Mouse (Mus musculus) central nervous system, embryonic 18 days (tissue): ENCODE results near the gene Cpne6. TPM values are rescaled to one million over a fixed set of nuclear protein-coding genes. Genes with fewer than 3 reads are reported as not detected.

ENCODE experiments used
- polyA plus RNA-seq: library from polyadenylated mRNA; depleted of rRNA; stranded (reverse); fragments of >200 nt; gene quantifications from 2 replicates; pipeline ENCODE4 v1.2.3, GENCODE M21; 2012; rRNA removed

Gene Cpne6
- polyA plus RNA-seq: 44.9 and 48.5 TPM in 2 replicates

DNA sequence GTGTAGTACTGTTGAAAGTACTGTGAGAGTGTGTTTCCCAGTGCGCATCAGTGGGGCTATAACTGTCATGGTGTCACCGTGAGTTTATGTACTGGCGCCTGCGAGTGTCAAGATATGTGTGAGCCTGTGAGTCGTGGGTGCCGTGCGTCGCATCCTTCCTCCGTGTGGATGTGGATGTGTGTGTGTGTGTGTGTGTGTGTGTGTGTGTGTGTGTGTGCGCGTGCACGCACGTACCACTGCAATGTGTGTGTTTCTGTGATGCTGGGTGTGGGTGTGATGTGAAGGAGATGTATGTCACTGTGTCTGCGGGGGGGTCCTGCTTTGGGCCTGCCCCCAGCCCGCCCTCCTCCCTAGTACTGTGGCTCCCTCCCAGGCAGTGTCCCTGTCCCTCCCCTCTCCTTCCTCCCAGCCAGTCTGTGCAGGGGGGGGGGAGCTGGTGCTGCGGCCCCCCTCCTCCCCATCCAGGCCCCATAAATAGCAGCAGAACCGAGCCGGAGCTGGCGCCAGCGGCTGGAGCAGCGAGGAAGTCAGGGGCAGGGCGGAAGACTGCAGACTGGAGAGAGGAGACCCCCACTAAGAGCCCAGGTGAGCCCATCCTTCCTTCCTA lies at the start of gene Cpne6:
TSS of gene Cpne6 (plus strand) at position 321 of the 607 bp plus-strand sequence.

GRCm38 (mm10) chr14:55478651-55479599 lies 31.3 kb upstream of the Cpne6 start, which contains the start of gene Dhrs4:
Gene Dhrs4, plus strand, starts transcription at chr14:55478758.

DNA sequence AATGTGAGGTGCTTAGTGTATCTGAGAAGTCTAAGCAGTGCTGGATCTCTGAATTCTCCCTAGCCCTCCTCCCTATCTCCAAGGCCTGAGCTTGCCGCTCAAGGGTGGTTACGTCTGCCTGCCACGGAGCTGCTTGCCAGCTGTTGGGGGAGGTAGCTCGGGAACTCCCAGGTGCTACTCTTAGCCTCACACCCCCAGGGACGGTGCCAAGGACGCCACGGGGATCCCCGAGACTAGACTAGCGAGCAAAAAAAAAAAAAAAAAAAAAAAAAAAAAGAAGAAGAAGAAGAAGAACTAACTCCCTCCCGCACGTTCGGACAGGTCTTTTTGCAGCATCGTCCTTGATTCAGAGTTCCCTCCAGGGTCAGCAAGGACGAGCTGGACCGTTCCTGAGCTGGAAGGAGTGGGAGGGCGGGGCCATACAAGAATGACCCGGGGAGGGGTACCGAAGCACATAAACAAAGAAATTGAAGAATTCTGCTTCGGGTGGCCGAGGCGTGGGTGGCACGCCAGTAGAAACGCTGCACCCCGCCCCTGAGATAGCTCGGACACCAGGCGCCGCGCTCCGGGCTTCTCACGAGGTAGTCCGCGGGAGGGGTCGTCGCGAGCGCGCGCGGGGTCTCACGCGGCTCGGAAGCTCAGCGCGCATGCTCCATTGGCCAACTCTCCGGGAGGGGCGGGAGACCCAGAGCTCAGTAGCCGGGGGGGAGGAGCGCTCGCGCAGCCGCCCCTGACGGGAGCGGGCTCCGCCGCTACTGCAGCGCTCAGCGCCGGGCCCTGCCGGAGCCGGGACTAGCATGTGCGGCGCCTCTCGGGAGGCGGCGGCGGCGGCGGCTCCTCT lies 19.7 kb upstream of the Cpne6 start, which contains the start of gene Carmil3:
TSS of gene Carmil3 (plus strand) at position 291 of the 841 bp plus-strand sequence.

DNA sequence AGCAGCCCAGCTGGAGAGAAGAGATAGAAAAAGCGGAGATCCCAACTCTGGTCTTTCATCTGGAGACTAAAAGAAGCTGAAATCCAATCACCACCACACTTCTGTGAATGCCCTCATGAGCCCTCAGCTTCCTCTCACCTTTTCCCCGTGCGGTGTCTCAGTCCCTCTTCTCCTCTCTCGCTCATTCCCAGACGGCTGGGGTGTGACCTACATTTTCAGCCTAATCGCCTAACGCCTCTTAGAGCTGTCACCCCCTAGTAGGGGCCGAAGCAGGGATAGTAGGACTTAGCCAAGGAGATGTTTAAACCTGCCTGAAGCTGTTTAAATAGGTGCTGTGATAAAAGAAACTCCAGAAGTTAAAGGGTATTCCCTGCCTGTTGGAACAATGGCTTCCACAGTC lies 14.5 kb downstream of the Cpne6 start, which contains the start of gene Nrl:
TSS of gene Nrl (minus strand) at position 197 of the 400 bp plus-strand sequence.

DNA sequence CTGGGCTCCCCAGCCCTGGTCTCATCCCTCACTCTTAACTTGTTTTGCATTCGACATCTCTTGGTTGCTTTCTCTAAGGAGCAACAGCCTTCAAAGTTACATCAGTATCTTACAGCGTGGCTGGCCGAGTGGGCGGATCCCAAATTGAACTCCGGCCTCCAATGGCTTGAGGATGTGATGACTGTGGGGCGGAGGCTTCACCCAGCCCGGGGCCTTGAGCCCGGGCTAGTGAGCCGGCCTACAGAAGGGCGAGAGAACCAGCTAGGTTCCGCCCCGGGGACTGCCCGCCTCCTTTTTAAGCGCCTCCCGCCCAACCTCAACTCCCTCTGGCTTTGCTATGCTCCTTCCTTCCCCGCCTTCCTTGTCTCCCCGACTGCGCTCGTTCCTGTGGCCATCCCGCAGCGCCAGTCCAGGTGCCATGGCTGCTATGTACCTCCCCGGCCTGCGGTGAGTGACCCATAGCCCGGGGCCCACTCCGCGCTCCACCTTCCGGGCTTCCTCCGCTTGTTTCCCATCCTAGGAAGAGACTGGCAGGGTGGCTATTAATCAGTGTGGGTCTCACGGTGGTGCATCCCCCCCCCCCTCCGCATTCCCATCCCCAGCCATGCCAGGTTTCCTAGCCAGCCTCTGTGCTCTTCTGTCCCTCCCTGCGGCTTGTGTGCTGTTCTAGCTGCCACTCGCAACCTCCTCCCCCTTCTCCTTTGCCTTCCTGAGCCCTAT lies 30.0 kb downstream of the Cpne6 start, which contains the start of gene Pck2:
TSS of gene Pck2 (plus strand) at position 200 of the 720 bp plus-strand sequence.

GRCm38 (mm10) chr14:55559799-55560201 lies 49.6 kb downstream of the Cpne6 start, which contains the start of gene Dcaf11:
Gene Dcaf11, plus strand, starts transcription at chr14:55560006.

GRCm38 (mm10) chr14:55560202-55561073 lies 50.2 kb downstream of the Cpne6 start, which contains the start of gene A730061H03Rik:
Gene A730061H03Rik, minus strand, starts transcription at chr14:55560406.

Other genes starting within 250 kb of the Cpne6 start
- gene Dhrs4, start 31.7 kb upstream of the Cpne6 start, polyA plus RNA-seq: 14.6 and 15.1 TPM in 2 replicates
- gene Carmil3, start 19.8 kb upstream of the Cpne6 start, polyA plus RNA-seq: 237 and 240 TPM in 2 replicates
- 0.96 and 1.5 TPM in 2 replicates for gene Nrl, start 14.5 kb downstream of the Cpne6 start, polyA plus RNA-seq
- 22.0 and 24.8 TPM in 2 replicates for gene Pck2, start 29.8 kb downstream of the Cpne6 start, polyA plus RNA-seq
- 98.1 and 109 TPM in 2 replicates for gene Dcaf11, start 49.6 kb downstream of the Cpne6 start, polyA plus RNA-seq
- gene A730061H03Rik, start 50.0 kb downstream of the Cpne6 start, polyA plus RNA-seq: 0.59 TPM in 1 of 2 replicates, not detected in the other
- gene Fitm1, start 65.2 kb downstream of the Cpne6 start, polyA plus RNA-seq: 0.08 and 2.9 TPM in 2 replicates
- 138 and 140 TPM in 2 replicates for gene Psme1, start 67.7 kb downstream of the Cpne6 start, polyA plus RNA-seq
- 43.1 and 47.2 TPM in 2 replicates for gene Emc9, start 74.9 kb downstream of the Cpne6 start, polyA plus RNA-seq
- gene Psme2, start 80.7 kb downstream of the Cpne6 start, polyA plus RNA-seq: 76.9 and 77.8 TPM in 2 replicates
- gene Rnf31, start 81.3 kb downstream of the Cpne6 start, polyA plus RNA-seq: 21.9 and 24.7 TPM in 2 replicates
- 24.2 and 30.3 TPM in 2 replicates for gene Irf9, start 93.1 kb downstream of the Cpne6 start, polyA plus RNA-seq
- gene Rec8, start 107.6 kb downstream of the Cpne6 start, polyA plus RNA-seq: 17.6 and 22.2 TPM in 2 replicates
- 202 and 205 TPM in 2 replicates for gene Ipo4, start 125.5 kb downstream of the Cpne6 start, polyA plus RNA-seq
- 5.1 TPM in 2 replicates for gene Gm49378, start 127.5 kb downstream of the Cpne6 start, polyA plus RNA-seq
- gene Tm9sf1, start 133.4 kb downstream of the Cpne6 start, polyA plus RNA-seq: 35.5 and 36.6 TPM in 2 replicates
- 1.2 and 1.4 TPM in 2 replicates for gene Tssk4, start 139.7 kb downstream of the Cpne6 start, polyA plus RNA-seq
- 49.7 and 51.7 TPM in 2 replicates for gene Mdp1, start 150.1 kb downstream of the Cpne6 start, polyA plus RNA-seq
- 39.3 and 44.8 TPM in 2 replicates for gene Gmpr2, start 161.5 kb downstream of the Cpne6 start, polyA plus RNA-seq
- 467 and 498 TPM in 2 replicates for gene Nedd8, start 161.7 kb downstream of the Cpne6 start, polyA plus RNA-seq
- gene Tinf2, start 171.4 kb downstream of the Cpne6 start, polyA plus RNA-seq: 19.4 and 19.8 TPM in 2 replicates
- 0.31 and 2.6 TPM in 2 replicates for gene Tgm1, start 203.5 kb downstream of the Cpne6 start, polyA plus RNA-seq
- gene Rabggta, start 211.8 kb downstream of the Cpne6 start, polyA plus RNA-seq: 70.1 and 73.0 TPM in 2 replicates
- 87.8 and 91.7 TPM in 2 replicates for gene Dhrs1, start 235.2 kb downstream of the Cpne6 start, polyA plus RNA-seq
- 18.7 and 19.3 TPM in 2 replicates for gene Nop9, start 235.2 kb downstream of the Cpne6 start, polyA plus RNA-seq
- 0.88 and 1.0 TPM in 2 replicates for gene Cideb, start 248.0 kb downstream of the Cpne6 start, polyA plus RNA-seq